Mouse (Mus musculus) limb, embryonic 12.5 days (tissue): Measurements from ENCODE around the gene Btg1. TPM values are rescaled to one million over a fixed set of nuclear protein-coding genes. Genes with fewer than 3 reads are reported as not detected.

Experiments used
- ATAC-seq: fragments of 200-750 bp; cut with Nextera tagmentation; 2 replicates; pipeline ENCODE4 v1.8.0; 2017; ENCODE audit warnings: low read depth, moderate TSS enrichment; ENCODE audit not compliant: insufficient number of reproducible peaks, insufficient read depth, low FRiP score, low TSS enrichment
- H3K27ac ChIP-seq: fragments of 300-500 bp; sonication (generic); 2 replicates; pipeline ENCODE4 v1.5.1; 2016; ENCODE audit warnings: mild to moderate bottlenecking, moderate library complexity
- H3K27me3 ChIP-seq: fragments of 300-500 bp; sonication (generic); 2 replicates; pipeline ENCODE4 v1.6.1; 2016; ENCODE audit warnings: mild to moderate bottlenecking, moderate library complexity
- H3K36me3 ChIP-seq: fragments of 300-500 bp; sonication (generic); 2 replicates; pipeline ENCODE4 v1.6.1; 2016; ENCODE audit warnings: mild to moderate bottlenecking, moderate library complexity
- H3K4me1 ChIP-seq: fragments of 300-500 bp; sonication (generic); replicated peaks from 2 replicates; pipeline ENCODE4 v1.6.1; 2016
- H3K4me2 ChIP-seq: fragments of 300-500 bp; sonication (generic); 2 replicates; pipeline ENCODE4 v1.6.1; 2016; ENCODE audit warnings: mild to moderate bottlenecking, moderate library complexity
- H3K4me3 ChIP-seq: fragments of 300-500 bp; sonication (generic); replicated peaks from 2 replicates; pipeline ENCODE4 v1.5.1; 2016; ENCODE audit warnings: mild to moderate bottlenecking
- H3K9ac ChIP-seq: fragments of 300-500 bp; sonication (generic); replicated peaks from 2 replicates; pipeline ENCODE4 v1.6.1; 2016; ENCODE audit warnings: mild to moderate bottlenecking, moderate library complexity
- H3K9me3 ChIP-seq: fragments of 300-500 bp; sonication (generic); 2 replicates; pipeline ENCODE4 v1.6.1; 2016; ENCODE audit warnings: mild to moderate bottlenecking, moderate library complexity
- WGBS: fragments of 180-500 bp; shearing (Covaris S2); methylation state at CpG from one replicate; pipeline ENCODE4 v1.1.7; 2016; 5-methylcytosine and 5-hydroxymethylcytosine counted together
- polyA plus RNA-seq: library from polyadenylated mRNA; unstranded; fragments of >200 nt; fragmentation: Nextera tagmentation; extraction: Ambion mirVana; gene quantifications from 2 replicates; pipeline ENCODE4 v1.2.1, GENCODE M21; 2016

Btg1 gene
- polyA plus RNA-seq, 1 experiment from 2014 or later = 59.8 TPM

DNA sequence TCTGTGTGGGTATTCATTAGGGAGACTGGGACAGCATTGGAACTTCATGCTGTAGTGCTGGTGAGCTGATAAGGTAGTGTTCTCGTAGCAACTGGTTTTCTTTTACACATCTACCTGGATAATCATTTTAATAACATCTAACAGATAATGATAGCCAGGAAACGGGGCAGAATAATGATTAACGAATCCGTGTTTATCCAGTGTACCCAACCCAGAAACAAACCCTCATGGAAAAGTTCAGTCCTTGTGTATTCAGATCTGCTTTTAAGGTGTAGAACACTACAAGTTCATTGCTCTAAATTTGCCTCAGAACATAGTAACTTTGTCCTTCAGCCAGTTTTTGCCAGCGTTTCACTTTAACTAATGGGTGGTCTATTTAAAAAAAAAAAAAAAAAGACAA, 37.3 kb downstream of the Btg1 start:
- Histone ChIP-seq H3K27me3 (no peaks in the 10 kb centered on the region), H3K36me3 (no peaks in the 10 kb centered on the region), H3K9me3 (no peaks in the 10 kb centered on the region), H3K4me3 (no peak overlapping the region), H3K27ac (no peak overlapping the region), H3K4me1 (peaks cover 8% of the 10 kb centered on the region), H3K9ac (no peak overlapping the region), H3K4me2 (no peak overlapping the region)
- 89% methylated on average over 5 of the region's 5 CpGs for WGBS
- no peak for ATAC-seq

DNA sequence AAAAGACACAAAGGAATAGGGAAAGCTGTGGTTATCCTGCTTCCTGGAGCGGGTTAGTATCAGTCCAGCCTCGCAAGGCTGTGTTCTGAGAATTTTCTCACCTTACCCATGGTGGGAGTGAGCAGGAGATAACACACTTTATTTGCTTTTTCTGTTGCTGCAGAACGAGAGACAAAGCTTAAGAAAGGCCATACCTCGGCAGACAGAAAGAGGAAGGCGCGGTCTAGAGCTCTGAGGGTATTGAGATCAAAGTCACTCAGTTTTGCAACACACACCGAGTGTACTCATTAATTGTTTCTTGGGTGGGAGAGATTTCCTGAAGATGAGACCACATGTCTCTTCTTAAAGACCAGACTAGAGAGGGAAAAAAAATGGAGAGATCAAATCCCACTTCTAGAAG, 37.8 kb downstream of the Btg1 start:
- no peaks in the 10 kb centered on the region for H3K9me3 ChIP-seq
- WGBS = 70% methylated on average over 7 of the region's 7 CpGs

GRCm38 (mm10) chr10:96655066-96655465, 38.3 kb downstream of the Btg1 start:
- no peaks in the 10 kb centered on the region for H3K9me3 ChIP-seq

More for the DNA sequence above, 37.8 kb downstream of the Btg1 start:
- Histone ChIP-seq H3K27ac (no peak overlapping the region), H3K9ac (no peak overlapping the region), H3K4me3 (no peak overlapping the region), H3K4me2 (no peak overlapping the region), H3K27me3 (no peaks in the 10 kb centered on the region), H3K4me1 (peaks cover 8% of the 10 kb centered on the region), H3K36me3 (no peaks in the 10 kb centered on the region)
- ATAC-seq = no peak

GRCm38 (mm10) chr10:96656176-96656575, 39.4 kb downstream of the Btg1 start:
- no peak overlapping the region for H3K4me3 ChIP-seq
- no peaks in the 10 kb centered on the region for H3K27me3 ChIP-seq
- no peak for ATAC-seq
- no peaks in the 10 kb centered on the region for H3K9me3 ChIP-seq
- H3K27ac ChIP-seq = no peak overlapping the region
- WGBS = 88% methylated on average over 3 of the region's 3 CpGs
- H3K9ac ChIP-seq = no peak overlapping the region
- no peak overlapping the region for H3K4me2 ChIP-seq
- H3K36me3 ChIP-seq = no peaks in the 10 kb centered on the region
- H3K4me1 ChIP-seq = peaks cover 8% of the 10 kb centered on the region

More at GRCm38 (mm10) chr10:96655066-96655465, 38.3 kb downstream of the Btg1 start:
- Histone ChIP-seq H3K4me1 (peaks cover 8% of the 10 kb centered on the region), H3K27me3 (no peaks in the 10 kb centered on the region), H3K9ac (no peak overlapping the region), H3K36me3 (no peaks in the 10 kb centered on the region), H3K4me3 (no peak overlapping the region), H3K4me2 (no peak overlapping the region), H3K27ac (no peak overlapping the region)
- WGBS = 78% methylated on average over 2 of the region's 2 CpGs
- no peak for ATAC-seq

DNA sequence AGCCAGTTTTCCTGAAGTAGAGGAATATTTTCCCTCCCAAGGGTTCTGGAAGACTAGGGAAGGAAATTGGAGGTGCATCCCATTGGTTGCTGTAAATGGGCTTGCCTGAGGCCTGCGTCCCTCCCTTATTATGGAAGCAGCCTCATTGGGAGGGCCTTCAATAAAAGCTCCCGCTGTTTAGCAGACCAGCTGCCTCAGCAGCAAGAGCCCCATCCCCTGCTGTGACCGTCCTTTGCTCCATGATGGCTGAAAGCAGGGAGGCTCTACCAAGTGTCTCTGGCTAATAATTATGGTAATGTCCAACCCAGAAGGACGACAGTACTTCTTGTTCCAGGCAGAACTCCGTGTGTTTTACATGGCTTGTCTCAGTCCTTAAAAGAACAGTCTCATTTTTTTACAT, 42.1 kb downstream of the Btg1 start:
- H3K36me3 ChIP-seq = no peaks in the 10 kb centered on the region
- no peak overlapping the region for H3K4me3 ChIP-seq
- no peak overlapping the region for H3K9ac ChIP-seq
- H3K4me1 ChIP-seq = peaks cover 8% of the 10 kb centered on the region
- H3K27ac ChIP-seq = no peak overlapping the region
- no peak overlapping the region for H3K4me2 ChIP-seq
- ATAC-seq = no peak
- H3K27me3 ChIP-seq = no peaks in the 10 kb centered on the region
- WGBS = 18% methylated on average over 5 of the region's 5 CpGs
- no peaks in the 10 kb centered on the region for H3K9me3 ChIP-seq

DNA sequence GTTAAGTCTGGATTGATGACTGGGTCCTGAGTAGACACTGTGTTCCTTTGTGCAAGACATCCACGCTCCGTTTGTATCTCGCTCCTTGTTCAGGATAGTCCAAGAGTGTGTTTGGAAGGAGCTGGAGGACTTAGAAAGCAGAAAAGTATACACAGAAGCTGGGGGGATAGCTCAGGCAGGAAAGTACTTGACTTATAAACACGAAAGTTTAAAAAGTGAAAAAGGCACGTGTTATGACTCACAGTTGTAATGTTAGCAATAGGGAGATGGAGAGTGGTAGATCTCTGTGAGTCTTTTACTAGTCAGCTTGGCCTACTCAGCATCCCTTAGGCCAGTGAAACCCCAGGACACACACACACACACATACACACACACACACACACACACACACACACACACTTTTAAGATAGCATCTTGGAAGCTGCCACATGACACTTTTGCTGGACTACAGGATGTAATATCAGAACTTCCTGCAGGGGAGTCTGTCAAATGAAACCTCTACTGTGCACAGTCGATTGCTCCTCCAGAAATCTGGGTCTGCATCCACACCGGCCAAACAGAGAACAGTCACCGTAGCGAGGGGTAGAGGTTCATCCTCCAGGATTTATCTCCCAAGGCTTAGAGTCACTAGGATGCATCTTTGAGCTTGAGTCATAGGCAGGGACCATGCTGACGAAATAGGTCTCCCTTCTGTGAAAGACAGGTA, 43.6 kb downstream of the Btg1 start:
- H3K9me3 ChIP-seq = no peaks in the 10 kb centered on the region
- no peak for ATAC-seq
- no peaks in the 10 kb centered on the region for H3K27me3 ChIP-seq
- H3K27ac ChIP-seq = no peak overlapping the region
- no peaks in the 10 kb centered on the region for H3K36me3 ChIP-seq
- WGBS = 87% methylated on average over 10 of the region's 10 CpGs
- no peak overlapping the region for H3K9ac ChIP-seq
- H3K4me1 ChIP-seq = peaks cover 8% of the 10 kb centered on the region
- H3K4me2 ChIP-seq = no peak overlapping the region
- no peak overlapping the region for H3K4me3 ChIP-seq

DNA sequence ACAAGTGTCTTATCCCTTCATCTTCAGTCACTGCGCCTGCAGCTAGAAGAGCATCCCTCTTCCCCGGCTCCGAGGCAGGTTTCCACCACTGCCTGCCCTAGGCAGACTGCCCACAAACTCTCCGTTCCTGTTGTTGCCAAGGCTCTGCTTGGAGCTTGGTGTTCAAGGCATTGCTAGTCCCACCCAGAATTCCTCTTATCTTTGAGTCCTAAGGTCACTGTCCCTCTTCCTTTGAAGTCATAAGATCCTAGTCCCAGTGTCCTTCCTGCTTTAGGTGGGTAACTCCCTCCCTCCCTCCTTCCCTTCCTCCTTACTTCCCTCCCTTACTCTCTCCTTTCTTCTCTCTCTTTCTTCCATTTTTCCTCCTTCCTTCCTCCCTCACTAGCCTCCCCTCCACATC, 46.2 kb downstream of the Btg1 start:
- Histone ChIP-seq H3K9ac (no peak overlapping the region), H3K27ac (no peak overlapping the region), H3K9me3 (no peaks in the 10 kb centered on the region), H3K4me2 (no peak overlapping the region), H3K4me3 (no peak overlapping the region), H3K27me3 (no peaks in the 10 kb centered on the region), H3K36me3 (no peaks in the 10 kb centered on the region), H3K4me1 (peaks cover 8% of the 10 kb centered on the region)
- 87% methylated on average over 4 of the region's 4 CpGs for WGBS
- ATAC-seq = no peak

GRCm38 (mm10) chr10:96663739-96664430, 47.1 kb downstream of the Btg1 start:
- no peak for ATAC-seq
- 90% methylated on average over 9 of the region's 9 CpGs for WGBS
- Histone ChIP-seq H3K27ac (no peak overlapping the region), H3K4me1 (peaks cover 2% of the 10 kb centered on the region; the same call in 1 of the 2 replicates), H3K4me3 (no peak overlapping the region), H3K36me3 (no peaks in the 10 kb centered on the region), H3K9me3 (no peaks in the 10 kb centered on the region), H3K9ac (no peak overlapping the region), H3K27me3 (no peaks in the 10 kb centered on the region), H3K4me2 (no peak overlapping the region)
